Mouse (Mus musculus) stomach, postnatal 0 days (tissue): ENCODE data around the gene Slco2a1. TPM values are rescaled to one million over a fixed set of nuclear protein-coding genes. Genes with fewer than 3 reads are reported as not detected.

Experiments used
- ATAC-seq: fragments of 200-750 bp; cut with Nextera tagmentation; 2 replicates; pipeline ENCODE4 v1.8.0; 2017; ENCODE audit not compliant: low FRiP score, low TSS enrichment
- DNase-seq: peaks from one replicate; pipeline ENCODE4 v3.0.0-alpha.2; 2016; ENCODE audit warnings: low spot score
- H3K27ac ChIP-seq: fragments of 300-500 bp; sonication (generic); replicated peaks from 2 replicates; pipeline ENCODE4 v1.5.1; 2014; ENCODE audit warnings: mild to moderate bottlenecking, control low read depth
- H3K27me3 ChIP-seq: fragments of 300-500 bp; sonication (generic); 2 replicates; pipeline ENCODE4 v1.6.1; 2014; ENCODE audit warnings: low read length; ENCODE audit not compliant: control insufficient read depth, insufficient read depth
- H3K36me3 ChIP-seq: fragments of 300-500 bp; sonication (generic); 2 replicates; pipeline ENCODE4 v1.6.1; 2014; ENCODE audit warnings: low read length, mixed read lengths; ENCODE audit not compliant: control insufficient read depth, insufficient read depth
- H3K4me1 ChIP-seq: fragments of 300-500 bp; sonication (generic); replicated peaks from 2 replicates; pipeline ENCODE4 v1.6.1; 2014; ENCODE audit warnings: antibody characterized with exemption; ENCODE audit not compliant: control insufficient read depth, insufficient read depth
- H3K4me2 ChIP-seq: fragments of 300-500 bp; sonication (generic); replicated peaks from 2 replicates; pipeline ENCODE4 v1.6.1; 2014; ENCODE audit warnings: low read depth, mild to moderate bottlenecking, control low read depth, moderate library complexity
- H3K4me3 ChIP-seq: fragments of 300-500 bp; sonication (generic); 2 replicates; pipeline ENCODE4 v1.5.1; 2014; ENCODE audit warnings: low read depth, low read length, control low read depth
- H3K9ac ChIP-seq: fragments of 300-500 bp; sonication (generic); 2 replicates; pipeline ENCODE4 v1.6.1; 2014; ENCODE audit warnings: mild to moderate bottlenecking, low read length, control low read depth, mixed read lengths
- H3K9me3 ChIP-seq: fragments of 300-500 bp; sonication (generic); 2 replicates; pipeline ENCODE4 v1.6.1; 2016; ENCODE audit warnings: low read length; ENCODE audit not compliant: control insufficient read depth
- CTCF ChIP-seq: IDR thresholded peaks from 2 replicates; pipeline ENCODE4 v1.5.1; 2016; ENCODE audit warnings: antibody characterized with exemption, low read depth, mild to moderate bottlenecking, moderate library complexity
- EP300 ChIP-seq: optimal IDR thresholded peaks from 2 replicates; pipeline ENCODE3; 2016; ENCODE audit warnings: antibody characterized with exemption
- WGBS: fragments of 180-500 bp; shearing (Covaris S2); extraction: QIAGEN DNeasy Blood & Tissue Kit; methylation state at CpG from one replicate; pipeline ENCODE4 v1.1.7; 2014; 5-methylcytosine and 5-hydroxymethylcytosine counted together
- polyA plus RNA-seq: library from polyadenylated mRNA; unstranded; fragments of >200 nt; fragmentation: Nextera tagmentation; extraction: Ambion mirVana; gene quantifications from 2 replicates; pipeline ENCODE4 v1.2.1, GENCODE M21; 2015

The Slco2a1 gene
- polyA plus RNA-seq, 1 experiment from 2014 or later = 22.3 TPM

GRCm38 (mm10) chr9:103063591-103063990 is 75.1 kb downstream of the Slco2a1 start:
- H3K4me3 ChIP-seq = no peak overlapping the region
- no peaks in the 10 kb centered on the region for H3K9me3 ChIP-seq
- no peaks in the 10 kb centered on the region for H3K4me1 ChIP-seq
- H3K9ac ChIP-seq = no peak overlapping the region
- H3K27ac ChIP-seq = no peak overlapping the region
- no peaks in the 10 kb centered on the region for H3K36me3 ChIP-seq
- no peak for TF ChIP-seq EP300
- no peak for TF ChIP-seq CTCF
- H3K27me3 ChIP-seq = no peaks in the 10 kb centered on the region
- H3K4me2 ChIP-seq = no peak overlapping the region
- WGBS = 90% methylated on average over 6 of the region's 6 CpGs
- no peak for ATAC-seq
- DNase-seq = no peak

GRCm38 (mm10) chr9:103066845-103067244 is 78.3 kb downstream of the Slco2a1 start:
- Histone ChIP-seq H3K9me3 (no peaks in the 10 kb centered on the region), H3K9ac (no peak overlapping the region), H3K36me3 (no peaks in the 10 kb centered on the region), H3K27me3 (no peaks in the 10 kb centered on the region), H3K4me1 (no peaks in the 10 kb centered on the region), H3K4me3 (no peak overlapping the region), H3K27ac (no peak overlapping the region), H3K4me2 (no peak overlapping the region)
- TF ChIP-seq CTCF = no peak
- TF ChIP-seq EP300 = no peak
- ATAC-seq (no peak), DNase-seq (no peak)
- 83% methylated on average over 8 of the region's 8 CpGs for WGBS

GRCm38 (mm10) chr9:103067651-103068050 is 79.1 kb downstream of the Slco2a1 start:
- Histone ChIP-seq H3K27ac (no peak overlapping the region), H3K4me3 (no peak overlapping the region), H3K9me3 (no peaks in the 10 kb centered on the region), H3K27me3 (no peaks in the 10 kb centered on the region), H3K36me3 (no peaks in the 10 kb centered on the region), H3K4me1 (no peaks in the 10 kb centered on the region), H3K4me2 (no peak overlapping the region), H3K9ac (no peak overlapping the region)
- TF ChIP-seq EP300 = no peak
- no peak for TF ChIP-seq CTCF
- DNase-seq = no peak
- ATAC-seq = no peak
- 87% methylated on average over 11 of the region's 11 CpGs for WGBS

GRCm38 (mm10) chr9:103068769-103069168 is 80.3 kb downstream of the Slco2a1 start:
- Histone ChIP-seq H3K4me2 (no peak overlapping the region), H3K4me3 (no peak overlapping the region), H3K36me3 (no peaks in the 10 kb centered on the region), H3K4me1 (no peaks in the 10 kb centered on the region), H3K9ac (no peak overlapping the region), H3K9me3 (no peaks in the 10 kb centered on the region), H3K27me3 (no peaks in the 10 kb centered on the region), H3K27ac (no peak overlapping the region)
- WGBS = 81% methylated on average over 8 of the region's 8 CpGs
- DNase-seq = no peak
- TF ChIP-seq EP300 = no peak
- TF ChIP-seq CTCF = no peak
- no peak for ATAC-seq

GRCm38 (mm10) chr9:103071541-103072203 is 83.2 kb downstream of the Slco2a1 start:
- TF ChIP-seq CTCF = no peak
- no peak for TF ChIP-seq EP300
- no peaks in the 10 kb centered on the region for H3K4me1 ChIP-seq
- no peak overlapping the region for H3K9ac ChIP-seq
- H3K27me3 ChIP-seq = no peaks in the 10 kb centered on the region
- no peak overlapping the region for H3K4me2 ChIP-seq
- no peaks in the 10 kb centered on the region for H3K9me3 ChIP-seq
- DNase-seq (no peak), ATAC-seq (no peak)
- H3K4me3 ChIP-seq = no peak overlapping the region
- no peak overlapping the region for H3K27ac ChIP-seq
- 62% methylated on average over 7 of the region's 7 CpGs for whole genome bisulfite sequencing
- H3K36me3 ChIP-seq = no peaks in the 10 kb centered on the region

- Histone ChIP-seq H3K27ac (no peak overlapping the region), H3K4me2 (no peak overlapping the region), H3K27me3 (no peaks in the 10 kb centered on the region), H3K9me3 (no peaks in the 10 kb centered on the region), H3K9ac (no peak overlapping the region), H3K4me3 (no peak overlapping the region), H3K36me3 (no peaks in the 10 kb centered on the region), H3K4me1 (no peaks in the 10 kb centered on the region)
- no peak for TF ChIP-seq EP300
- TF ChIP-seq CTCF = no peak
- ATAC-seq (no peak), DNase-seq (no peak)
- WGBS = 86% methylated on average over 6 of the region's 6 CpGs
Measured at GRCm38 (mm10) chr9:103072204-103072599, 83.7 kb downstream of the Slco2a1 start.
